Mouse (Mus musculus): ENCODE measurements at regions not wholly inside any gene's neighbourhood (a gene's known extent, or its start where the extent isn't known, plus 50 kb on each side); places are given as distances from the start of the nearest gene placed in this dataset.

DNA sequence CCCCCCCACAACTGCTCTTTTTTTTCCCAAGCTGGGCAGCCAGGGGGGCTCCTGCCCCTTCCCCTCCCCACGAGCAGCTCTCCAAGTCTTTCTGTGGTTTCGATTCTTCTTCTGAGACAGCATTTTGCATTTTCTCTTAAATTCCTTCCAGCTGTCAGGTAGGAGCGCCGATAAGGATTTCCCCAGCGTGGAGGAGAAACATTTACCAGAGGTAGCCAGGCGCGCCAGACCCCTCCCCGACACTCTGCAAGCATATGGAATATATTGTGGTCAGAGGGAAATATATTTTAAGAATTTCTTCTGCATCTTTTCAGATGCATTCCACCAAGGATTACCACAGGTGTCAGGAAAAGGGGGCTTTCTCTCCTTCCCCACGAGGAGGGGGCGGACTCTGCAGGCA lies 111.9 kb downstream of the Tbx5 start:
- TF ChIP-seq POLR2A (IDR thresholded peaks at IDR 0.05; ENCODE audit: control insufficient read depth, extremely low read depth, insufficient read depth, low read length, poor library complexity) (no peak), CTCF (IDR thresholded peaks at IDR 0.05; ENCODE audit: borderline replicate concordance, control insufficient read depth, extremely low read depth, insufficient read depth, low read length, poor library complexity) (no peak)
- WGBS = 74% methylated on average over 10 of the region's 10 CpGs
- no peaks in the 10 kb centered on the region for H3K4me1 ChIP-seq (replicated peaks; ENCODE audit: control insufficient read depth, insufficient read depth, low read length)

DNA sequence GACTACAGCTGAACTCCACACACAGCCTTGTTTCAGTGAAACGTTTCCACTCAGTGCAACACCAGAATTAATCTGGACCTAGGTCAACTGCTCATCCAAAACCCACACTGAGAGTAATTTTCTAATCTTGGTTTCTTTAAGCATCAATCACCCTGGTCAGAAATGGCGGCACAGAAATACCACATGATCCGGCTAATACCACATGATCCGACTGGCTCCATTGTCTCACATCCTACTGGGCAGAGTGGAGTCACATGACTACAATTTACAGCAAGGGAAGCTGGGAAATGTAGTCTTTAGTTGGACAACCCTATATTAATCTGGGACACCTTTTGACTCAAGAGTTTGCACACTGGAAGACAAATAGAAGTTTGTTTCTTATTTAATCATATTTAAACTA lies 115.9 kb downstream of the Tbx5 start:
- WGBS = 93% methylated on average over 4 of the region's 4 CpGs
- Histone ChIP-seq H3K4me1 (replicated peaks; ENCODE audit: control insufficient read depth, insufficient read depth, low read length) (no peaks in the 10 kb centered on the region), H3K27me3 (ENCODE audit: control insufficient read depth, insufficient read depth, low read length) (no peaks in the 10 kb centered on the region), H3K27ac (ENCODE audit: control insufficient read depth, insufficient read depth, low read length) (no peak overlapping the region), H3K4me3 (ENCODE audit: control insufficient read depth, insufficient read depth, low read length) (no peak overlapping the region), H3K36me3 (ENCODE audit: control insufficient read depth, insufficient read depth, low read length) (no peaks in the 10 kb centered on the region)
- no peak for DNase-seq
- TF ChIP-seq CTCF (IDR thresholded peaks at IDR 0.05; ENCODE audit: borderline replicate concordance, control insufficient read depth, extremely low read depth, insufficient read depth, low read length, poor library complexity) (no peak), POLR2A (IDR thresholded peaks at IDR 0.05; ENCODE audit: control insufficient read depth, extremely low read depth, insufficient read depth, low read length, poor library complexity) (no peak)

More for the DNA sequence above, 111.9 kb downstream of the Tbx5 start:
- DNase-seq = no peak
- Histone ChIP-seq H3K27ac (ENCODE audit: control insufficient read depth, insufficient read depth, low read length) (no peak overlapping the region), H3K27me3 (ENCODE audit: control insufficient read depth, insufficient read depth, low read length) (no peaks in the 10 kb centered on the region), H3K36me3 (ENCODE audit: control insufficient read depth, insufficient read depth, low read length) (no peaks in the 10 kb centered on the region), H3K4me3 (ENCODE audit: control insufficient read depth, insufficient read depth, low read length) (no peak overlapping the region)

DNA sequence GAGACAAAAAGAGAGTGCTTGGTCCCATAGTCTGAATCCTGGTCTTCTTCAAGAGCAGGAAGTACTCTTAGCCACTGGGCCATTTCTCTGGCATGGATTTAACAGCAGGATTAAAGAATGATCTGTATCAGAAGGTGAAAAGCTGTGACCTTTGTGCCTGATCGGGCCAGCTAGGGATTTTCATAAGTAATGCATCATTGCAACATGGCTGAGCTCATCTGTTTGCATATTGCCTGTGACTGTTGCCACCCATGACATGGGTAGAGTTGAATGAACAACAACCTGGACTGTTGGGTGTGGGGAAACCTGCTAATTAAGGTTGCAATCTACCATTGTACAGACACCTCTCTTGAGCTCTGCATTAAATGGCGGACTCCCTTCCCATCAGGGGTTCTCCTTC lies 119.6 kb downstream of the Tbx5 start:
- DNase-seq = no peak
- WGBS = 93% methylated on average over 2 of the region's 2 CpGs

DNA sequence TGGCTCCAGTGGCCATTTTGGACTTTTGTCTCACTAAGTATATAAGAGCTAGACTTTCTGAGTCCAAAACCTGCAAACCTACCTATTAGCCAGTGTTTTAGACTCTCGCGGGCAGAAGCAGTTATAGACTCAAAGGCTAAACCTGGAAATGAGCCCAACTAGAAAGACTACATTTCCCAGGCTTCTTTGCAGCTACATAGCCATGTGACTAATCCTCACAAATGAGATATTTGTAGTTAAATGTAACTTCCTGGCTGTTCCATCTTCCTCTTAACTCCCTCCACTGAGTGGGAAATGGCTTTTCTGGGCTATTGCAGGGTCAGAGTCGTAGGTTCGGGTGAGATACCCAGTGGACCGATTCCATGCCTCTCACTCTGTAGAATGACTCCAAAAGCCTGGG lies 120.7 kb downstream of the Tbx5 start:
- no peaks in the 10 kb centered on the region for H3K4me1 ChIP-seq (replicated peaks; ENCODE audit: control insufficient read depth, insufficient read depth, low read length)
- WGBS = 89% methylated on average over 5 of the region's 5 CpGs
- no peaks in the 10 kb centered on the region for H3K36me3 ChIP-seq (ENCODE audit: control insufficient read depth, insufficient read depth, low read length)
- no peak overlapping the region for H3K27ac ChIP-seq (ENCODE audit: control insufficient read depth, insufficient read depth, low read length)
- H3K27me3 ChIP-seq (ENCODE audit: control insufficient read depth, insufficient read depth, low read length) = no peaks in the 10 kb centered on the region
- H3K4me3 ChIP-seq (ENCODE audit: control insufficient read depth, insufficient read depth, low read length) = no peak overlapping the region
- TF ChIP-seq POLR2A (IDR thresholded peaks at IDR 0.05; ENCODE audit: control insufficient read depth, extremely low read depth, insufficient read depth, low read length, poor library complexity) (no peak), CTCF (IDR thresholded peaks at IDR 0.05; ENCODE audit: borderline replicate concordance, control insufficient read depth, extremely low read depth, insufficient read depth, low read length, poor library complexity) (no peak)
- DNase-seq = no peak

More for the DNA sequence above, 119.6 kb downstream of the Tbx5 start:
- Histone ChIP-seq H3K27me3 (ENCODE audit: control insufficient read depth, insufficient read depth, low read length) (no peaks in the 10 kb centered on the region), H3K27ac (ENCODE audit: control insufficient read depth, insufficient read depth, low read length) (no peak overlapping the region), H3K4me3 (ENCODE audit: control insufficient read depth, insufficient read depth, low read length) (no peak overlapping the region), H3K4me1 (replicated peaks; ENCODE audit: control insufficient read depth, insufficient read depth, low read length) (no peaks in the 10 kb centered on the region), H3K36me3 (ENCODE audit: control insufficient read depth, insufficient read depth, low read length) (no peaks in the 10 kb centered on the region)
- no peak for TF ChIP-seq CTCF (IDR thresholded peaks at IDR 0.05; ENCODE audit: borderline replicate concordance, control insufficient read depth, extremely low read depth, insufficient read depth, low read length, poor library complexity)
- no peak for TF ChIP-seq POLR2A (IDR thresholded peaks at IDR 0.05; ENCODE audit: control insufficient read depth, extremely low read depth, insufficient read depth, low read length, poor library complexity)

DNA sequence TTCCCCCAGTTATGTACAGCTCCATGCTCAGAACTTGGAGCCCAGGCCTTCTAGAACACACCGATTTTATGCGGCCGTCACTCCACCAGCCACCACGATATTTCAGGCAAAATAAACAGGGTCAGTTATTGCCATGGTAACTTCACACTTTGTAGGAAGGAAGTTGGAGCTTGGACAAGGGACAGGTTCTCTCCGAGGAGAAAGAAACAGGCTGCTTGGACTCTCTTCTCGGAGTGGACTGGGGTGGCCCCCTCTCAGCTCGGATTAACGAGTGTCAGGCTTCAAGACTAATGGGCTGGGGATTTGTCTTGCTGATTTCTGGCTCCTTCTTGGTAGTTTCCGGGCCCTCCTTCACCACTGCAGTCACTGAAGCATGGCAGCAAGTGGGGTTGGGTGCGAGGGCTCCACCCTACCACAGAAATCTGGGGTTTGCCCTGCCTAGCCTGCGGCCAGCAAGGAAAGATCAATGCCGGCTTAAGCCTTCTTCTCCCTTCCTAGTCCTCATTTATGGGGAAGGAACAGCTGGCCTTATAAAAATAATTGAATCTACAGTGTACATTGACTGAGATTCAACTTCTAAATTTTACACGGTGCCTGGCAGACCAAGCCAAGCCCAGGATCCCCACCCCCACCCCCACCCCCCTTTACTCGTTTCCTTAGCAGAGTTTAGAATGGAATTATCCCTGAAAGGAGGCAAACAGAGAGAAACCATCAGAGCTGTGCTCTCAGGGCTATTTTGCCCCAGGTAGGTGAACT lies 121.5 kb downstream of the Tbx5 start:
- 87% methylated on average over 14 of the region's 14 CpGs for WGBS
- H3K4me3 ChIP-seq (ENCODE audit: control insufficient read depth, insufficient read depth, low read length) = no peak overlapping the region
- no peaks in the 10 kb centered on the region for H3K36me3 ChIP-seq (ENCODE audit: control insufficient read depth, insufficient read depth, low read length)

DNA sequence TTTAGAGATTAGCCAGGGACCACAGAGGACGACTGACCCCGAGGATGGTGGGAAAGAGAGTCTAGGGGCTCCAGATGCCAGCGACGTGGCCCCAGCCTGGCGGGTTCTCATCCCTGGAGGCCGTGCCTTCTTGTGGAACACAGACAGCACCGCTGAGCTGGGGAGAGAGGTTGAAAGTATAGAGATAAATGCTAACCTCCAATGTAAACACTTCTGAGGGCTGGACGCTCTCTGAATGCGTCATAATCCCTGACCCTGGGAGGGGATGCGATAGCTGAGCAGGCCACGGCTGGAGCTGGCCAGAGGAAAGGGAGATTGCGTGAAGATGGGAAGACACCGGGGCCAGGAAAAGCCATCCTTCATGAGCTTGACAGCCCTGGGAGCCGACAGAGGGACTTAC lies 126.5 kb downstream of the Tbx5 start:
- Histone ChIP-seq H3K36me3 (ENCODE audit: control insufficient read depth, insufficient read depth, low read length) (no peaks in the 10 kb centered on the region), H3K27me3 (ENCODE audit: control insufficient read depth, insufficient read depth, low read length) (no peaks in the 10 kb centered on the region), H3K4me1 (replicated peaks; ENCODE audit: control insufficient read depth, insufficient read depth, low read length) (no peaks in the 10 kb centered on the region), H3K27ac (ENCODE audit: control insufficient read depth, insufficient read depth, low read length) (no peak overlapping the region), H3K4me3 (ENCODE audit: control insufficient read depth, insufficient read depth, low read length) (no peak overlapping the region)
- no peak for DNase-seq
- no peak for TF ChIP-seq POLR2A (IDR thresholded peaks at IDR 0.05; ENCODE audit: control insufficient read depth, extremely low read depth, insufficient read depth, low read length, poor library complexity)
- no peak for TF ChIP-seq CTCF (IDR thresholded peaks at IDR 0.05; ENCODE audit: borderline replicate concordance, control insufficient read depth, extremely low read depth, insufficient read depth, low read length, poor library complexity)
- 43% methylated on average over 14 of the region's 14 CpGs for WGBS

More for the DNA sequence above, 121.5 kb downstream of the Tbx5 start:
- no peak overlapping the region for H3K27ac ChIP-seq (ENCODE audit: control insufficient read depth, insufficient read depth, low read length)
- no peak for TF ChIP-seq CTCF (IDR thresholded peaks at IDR 0.05; ENCODE audit: borderline replicate concordance, control insufficient read depth, extremely low read depth, insufficient read depth, low read length, poor library complexity)
- no peak for TF ChIP-seq POLR2A (IDR thresholded peaks at IDR 0.05; ENCODE audit: control insufficient read depth, extremely low read depth, insufficient read depth, low read length, poor library complexity)
- H3K4me1 ChIP-seq (replicated peaks; ENCODE audit: control insufficient read depth, insufficient read depth, low read length) = no peaks in the 10 kb centered on the region
- DNase-seq = no peak
- H3K27me3 ChIP-seq (ENCODE audit: control insufficient read depth, insufficient read depth, low read length) = no peaks in the 10 kb centered on the region

Data from thymus, adult 2 months (tissue).